Mouse (Mus musculus) megakaryocyte, embryonic 14.5 days (primary cell): Measurements from ENCODE around the gene Prrg2.

Experiments
- FLI1 ChIP-seq: IDR thresholded peaks from 2 replicates; pipeline ENCODE4 v1.6.1; 2012; ENCODE audit warnings: low read length, inconsistent platforms, mixed read lengths
- GATA1 ChIP-seq: IDR thresholded peaks from 3 replicates; pipeline ENCODE4 v1.6.1; 2012; ENCODE audit warnings: mixed read lengths, low read length, inconsistent platforms, borderline replicate concordance

- no peak for TF ChIP-seq GATA1
- TF ChIP-seq FLI1: no peak
These were observed 36.2 kb downstream of the Prrg2 start for GRCm38 (mm10) chr7:45026256-45026655.
